Mouse (Mus musculus): Measurements from ENCODE around the gene Gm28729.
"Not testable (repeated sequence)": the region's sequence is repeated elsewhere in the genome, so short reads cannot be mapped to it uniquely, and the experiment has no call there.

The Gm28729 gene

GRCm38 (mm10) chr9:96524972-96525506, at the start of gene Gm28729:
Gene Gm28729, minus strand, starts transcription at chr9:96525264.
- no peak for DNase-seq

- DNase-seq, result no peak
Measured at GRCm38 (mm10) chr9:96573252-96573651, 48.2 kb upstream of the Gm28729 start.

GRCm38 (mm10) chr9:96572754-96573153, 47.7 kb upstream of the Gm28729 start:
- no peak for DNase-seq

- peak; percentile 27 for DNase-seq
Measured at GRCm38 (mm10) chr9:96566470-96566996, 41.5 kb upstream of the Gm28729 start.

- DNase-seq, result no peak
Measured at GRCm38 (mm10) chr9:96563501-96563900, 38.4 kb upstream of the Gm28729 start.

- no peak for DNase-seq
Measured at GRCm38 (mm10) chr9:96559148-96559547, 34.1 kb upstream of the Gm28729 start.

- DNase-seq, result no peak
Measured at GRCm38 (mm10) chr9:96558594-96558993, 33.5 kb upstream of the Gm28729 start.

GRCm38 (mm10) chr9:96554095-96554494, 29.0 kb upstream of the Gm28729 start:
- no peak for DNase-seq

GRCm38 (mm10) chr9:96545410-96545809, 20.3 kb upstream of the Gm28729 start:
- no peak for DNase-seq

GRCm38 (mm10) chr9:96543643-96544640, 18.9 kb upstream of the Gm28729 start:
- DNase-seq, result peak; percentile 82

GRCm38 (mm10) chr9:96538916-96539315, 13.9 kb upstream of the Gm28729 start:
- no peak for DNase-seq

GRCm38 (mm10) chr9:96537615-96537919, 12.5 kb upstream of the Gm28729 start:
- DNase-seq, result no peak

GRCm38 (mm10) chr9:96536895-96537614, 12.0 kb upstream of the Gm28729 start:
- peak; percentile 75 for DNase-seq

- not testable (repeated sequence) for DNase-seq
Measured at GRCm38 (mm10) chr9:96536093-96536492, 11.0 kb upstream of the Gm28729 start.

GRCm38 (mm10) chr9:96535431-96535830, 10.4 kb upstream of the Gm28729 start:
- DNase-seq, result no peak

GRCm38 (mm10) chr9:96534256-96534655, 9.2 kb upstream of the Gm28729 start:
- no peak for DNase-seq

GRCm38 (mm10) chr9:96533476-96533875, 8.4 kb upstream of the Gm28729 start:
- no peak for DNase-seq

GRCm38 (mm10) chr9:96532531-96532930, 7.5 kb upstream of the Gm28729 start:
- DNase-seq, result no peak

- no peak for DNase-seq
Measured at GRCm38 (mm10) chr9:96530674-96531081, 5.6 kb upstream of the Gm28729 start.

- DNase-seq, result no peak
Measured at GRCm38 (mm10) chr9:96529961-96530673, 5.1 kb upstream of the Gm28729 start.

- DNase-seq, result no peak
Measured at GRCm38 (mm10) chr9:96526011-96526410, 947 bp upstream of the Gm28729 start.

- DNase-seq, result no peak
Measured at GRCm38 (mm10) chr9:96523148-96523547, 1.9 kb downstream of the Gm28729 start.

GRCm38 (mm10) chr9:96521574-96521973, 3.5 kb downstream of the Gm28729 start:
- not testable (repeated sequence) for DNase-seq

Measured in liver (tissue).